Mouse (Mus musculus): ENCODE data around the gene Amh. TPM values are rescaled to one million over a fixed set of nuclear protein-coding genes. Genes with fewer than 3 reads are reported as not detected.
A peak's percentile ranks its signal among the peaks of the same experiment; 100 is the strongest.

Amh gene
- polyA plus RNA-seq, 1 experiment from 2014 or later = not detected

DNA sequence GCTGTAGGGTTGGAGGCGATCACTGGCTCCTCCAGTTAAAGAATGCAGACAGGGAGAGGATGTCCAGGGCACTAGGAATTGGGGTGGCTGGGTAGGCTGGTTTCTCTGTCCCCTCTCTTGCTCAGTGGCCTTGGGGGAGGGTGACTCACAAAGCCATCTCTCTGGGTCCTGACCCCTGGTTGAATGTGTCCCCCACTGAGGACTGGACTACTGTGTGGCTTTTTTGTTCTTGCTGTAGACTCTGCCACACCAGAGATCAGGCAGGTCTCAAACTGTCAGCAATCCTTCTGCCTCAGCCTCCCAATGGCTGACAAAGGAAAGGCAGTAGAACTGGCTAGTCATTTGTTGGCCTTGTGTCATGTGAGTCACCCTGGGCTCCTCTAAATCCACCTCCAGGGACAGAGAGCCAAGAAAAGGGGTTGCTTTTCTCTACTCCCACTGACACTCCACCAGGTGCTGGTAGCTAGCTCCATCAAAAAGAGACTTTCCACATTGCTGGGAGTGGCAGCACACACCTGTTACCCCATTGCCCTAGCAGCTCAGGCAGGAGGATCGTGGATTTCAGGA is 33.4 kb downstream of the Amh start:
- Histone ChIP-seq H3K4me2 (replicated peaks) (no peak overlapping the region), H3K9ac (replicated peaks) (no peak overlapping the region), H3K27ac (no peak overlapping the region), H3K9me3 (no peaks in the 10 kb centered on the region), H3K36me3 (no peaks in the 10 kb centered on the region), H3K4me1 (replicated peaks) (peaks cover 21% of the 10 kb centered on the region), H3K4me3 (replicated peaks) (no peak overlapping the region), H3K27me3 (peaks cover 61% of the 10 kb centered on the region)
- WGBS = 68% methylated on average over 2 of the region's 2 CpGs
- no peak for ATAC-seq

DNA sequence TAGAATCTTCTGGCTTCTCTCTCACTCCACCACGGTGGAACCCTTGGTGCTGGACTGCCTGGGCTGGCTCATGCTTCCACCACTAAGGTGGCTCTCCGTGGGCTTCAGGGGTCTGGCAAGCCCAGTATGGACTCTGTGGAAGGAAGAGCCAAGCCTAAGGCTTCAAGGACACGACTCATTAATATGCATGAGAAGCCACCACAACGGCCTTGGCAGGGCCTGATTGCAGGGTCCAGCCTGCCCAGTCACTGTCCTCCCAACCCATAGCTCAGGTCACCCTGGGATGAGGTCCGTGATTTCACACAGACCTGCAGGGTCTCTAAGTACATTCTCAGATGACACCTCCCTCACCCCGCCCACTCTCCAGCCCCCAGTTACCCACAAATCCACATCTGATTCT is 34.8 kb downstream of the Amh start:
- ATAC-seq = no peak
- whole genome bisulfite sequencing = 60% methylated on average over 6 of the region's 6 CpGs
- H3K9me3 ChIP-seq = no peaks in the 10 kb centered on the region
- H3K4me2 ChIP-seq (replicated peaks) = no peak overlapping the region
- H3K4me3 ChIP-seq (replicated peaks) = no peak overlapping the region
- H3K27me3 ChIP-seq = peaks cover 61% of the 10 kb centered on the region
- no peak overlapping the region for H3K9ac ChIP-seq (replicated peaks)
- H3K36me3 ChIP-seq = no peaks in the 10 kb centered on the region
- peaks cover 31% of the 10 kb centered on the region for H3K4me1 ChIP-seq (replicated peaks)
- no peak overlapping the region for H3K27ac ChIP-seq

DNA sequence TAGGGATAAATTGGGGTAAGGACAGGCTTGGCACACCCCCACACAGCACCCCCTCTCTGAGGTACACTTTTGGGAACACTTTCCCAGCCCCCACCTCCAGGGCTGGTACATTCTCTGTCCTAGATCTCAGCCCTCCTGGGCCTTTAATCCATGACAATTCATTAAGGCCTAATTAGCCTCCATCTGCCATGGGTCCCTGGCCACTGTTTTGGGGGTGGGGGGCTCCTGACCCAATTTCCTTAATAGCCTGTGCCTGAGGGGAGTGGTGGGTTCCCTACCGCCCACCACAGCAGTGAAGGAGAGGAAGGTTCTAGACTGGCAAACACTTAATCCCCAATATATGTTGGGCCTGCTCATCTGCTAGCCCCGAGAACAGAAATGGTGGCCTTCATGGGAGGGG is 36.6 kb downstream of the Amh start:
- peaks cover 21% of the 10 kb centered on the region for H3K4me1 ChIP-seq (replicated peaks)
- no peak for ATAC-seq
- no peak overlapping the region for H3K27ac ChIP-seq
- no peaks in the 10 kb centered on the region for H3K9me3 ChIP-seq
- H3K4me3 ChIP-seq (replicated peaks) = no peak overlapping the region
- no peak overlapping the region for H3K9ac ChIP-seq (replicated peaks)
- no peak overlapping the region for H3K4me2 ChIP-seq (replicated peaks)
- WGBS = 88% methylated on average over 2 of the region's 2 CpGs
- peaks cover 57% of the 10 kb centered on the region for H3K27me3 ChIP-seq
- H3K36me3 ChIP-seq = no peaks in the 10 kb centered on the region

DNA sequence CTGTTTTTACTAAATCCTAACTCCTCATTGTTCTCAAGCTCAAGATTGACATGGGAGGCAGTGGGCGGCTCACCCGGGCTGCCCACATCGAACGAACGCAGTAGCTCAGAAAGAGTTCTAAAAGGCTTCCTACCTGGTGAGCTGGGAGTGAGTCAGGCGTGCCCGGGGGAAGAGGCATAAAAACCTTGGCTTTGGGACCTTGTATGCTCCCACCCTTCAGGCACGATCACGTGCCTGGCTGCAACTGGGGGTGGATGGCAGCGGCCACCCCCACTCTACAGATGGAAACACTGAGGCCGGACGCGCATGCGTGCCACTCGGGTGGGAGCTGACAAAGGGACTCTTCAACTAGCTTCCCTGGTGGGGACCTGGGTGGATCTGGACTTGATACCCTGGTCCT is 37.3 kb downstream of the Amh start:
- no peak overlapping the region for H3K27ac ChIP-seq
- peaks cover 53% of the 10 kb centered on the region for H3K27me3 ChIP-seq
- no peak for ATAC-seq
- H3K4me3 ChIP-seq (replicated peaks) = no peak overlapping the region
- no peak overlapping the region for H3K9ac ChIP-seq (replicated peaks)
- no peak overlapping the region for H3K4me2 ChIP-seq (replicated peaks)
- H3K4me1 ChIP-seq (replicated peaks) = peaks cover 21% of the 10 kb centered on the region
- H3K36me3 ChIP-seq = no peaks in the 10 kb centered on the region
- WGBS = 83% methylated on average over 15 of the region's 15 CpGs
- H3K9me3 ChIP-seq = no peaks in the 10 kb centered on the region

DNA sequence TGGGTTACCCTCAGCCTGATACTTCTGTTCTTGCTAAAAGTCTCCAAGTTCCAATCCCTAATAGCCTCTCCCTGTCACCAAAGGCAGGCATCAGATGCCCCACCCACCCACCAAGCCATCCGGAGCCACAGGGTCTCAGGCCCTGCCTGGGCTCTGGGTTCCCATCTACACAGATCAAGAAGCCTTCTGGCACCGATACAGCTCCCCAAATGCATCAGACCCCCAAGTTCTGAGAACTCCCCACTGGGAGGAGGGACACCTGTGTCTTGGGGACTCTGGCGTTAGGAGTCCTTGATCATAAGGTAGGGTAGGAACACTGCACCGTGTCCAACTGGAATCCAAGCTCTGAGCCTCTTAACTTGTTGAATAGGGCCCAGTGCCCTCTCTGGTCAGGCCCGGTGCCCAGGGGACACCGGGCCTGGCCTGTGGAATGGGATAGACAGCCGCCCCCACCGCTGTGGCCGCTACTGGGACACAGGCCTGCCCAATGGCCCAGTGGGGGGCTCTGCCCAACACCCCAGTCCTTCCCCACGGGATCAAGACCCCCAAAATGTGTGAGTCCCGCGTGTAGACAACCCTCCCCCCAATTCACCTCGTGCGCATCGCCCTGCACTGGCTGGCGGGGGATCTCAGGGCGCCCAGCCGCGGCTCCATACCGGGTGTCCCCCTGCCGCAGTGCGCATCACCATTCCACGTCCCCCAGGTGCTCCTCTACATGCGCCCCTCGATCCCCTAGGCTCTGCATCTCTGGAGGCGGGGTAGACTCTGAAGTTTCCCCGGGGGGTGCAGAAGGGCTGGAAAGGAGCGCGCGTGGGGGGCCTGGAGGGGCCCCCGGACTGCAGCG is 38.3 kb downstream of the Amh start:
- Histone ChIP-seq H3K36me3 (no peaks in the 10 kb centered on the region), H3K9me3 (no peaks in the 10 kb centered on the region), H3K27ac (no peak overlapping the region), H3K4me3 (replicated peaks) (peak overlapping the region; percentile 48), H3K9ac (replicated peaks) (peak overlapping the region; percentile 74), H3K4me1 (replicated peaks) (peaks cover 19% of the 10 kb centered on the region), H3K27me3 (peaks cover 53% of the 10 kb centered on the region), H3K4me2 (replicated peaks) (peak overlapping the region; percentile 78)
- WGBS = 8% methylated on average over 32 of the region's 32 CpGs
- 0 out of 2 replicates have a peak, but pooled peaks have one; percentile 28 for ATAC-seq

DNA sequence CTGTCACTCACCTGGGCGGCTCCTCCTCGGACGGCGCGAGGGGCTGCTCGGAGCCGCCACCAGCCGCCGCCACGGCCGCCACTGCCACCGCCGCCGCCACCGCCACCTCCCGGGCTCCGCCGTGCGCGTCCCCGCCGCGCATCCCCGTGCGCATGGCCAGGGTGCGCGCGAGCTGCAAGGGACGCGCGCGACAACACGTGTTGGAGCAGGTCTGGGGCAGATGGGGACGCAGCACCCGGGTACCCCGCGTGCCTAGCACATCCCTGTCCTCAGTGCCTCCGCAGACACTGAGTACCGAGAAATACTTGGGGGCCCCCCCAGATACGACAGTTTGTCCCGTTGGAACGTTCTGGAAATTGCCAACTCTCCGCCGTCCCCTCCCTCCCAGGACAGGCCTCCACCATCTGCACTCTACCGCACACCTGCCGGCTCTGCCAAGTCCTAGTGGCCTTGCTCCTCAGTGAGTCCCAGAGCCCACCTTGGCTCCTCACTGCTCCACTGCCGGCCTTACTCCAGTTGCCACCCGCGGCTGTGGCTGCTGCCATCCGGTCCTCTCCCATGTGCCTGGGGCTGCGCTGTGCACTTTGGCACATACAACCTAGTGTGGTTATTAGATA is 39.0 kb downstream of the Amh start, which contains the start of gene Lingo3:
TSS of gene Lingo3 (minus strand) at position 109 of the 617 bp plus-strand sequence.
- H3K4me2 ChIP-seq (replicated peaks) = peak within 1 kb of the TSS; percentile 78
- no peak within 1 kb of the TSS for H3K27ac ChIP-seq
- H3K9ac ChIP-seq (replicated peaks) = peak within 1 kb of the TSS; percentile 74
- 4% methylated on average over 47 of the region's 51 CpGs for WGBS
- H3K4me3 ChIP-seq (replicated peaks) = peak within 1 kb of the TSS; percentile 48
- no peaks in the 10 kb centered on the region for H3K9me3 ChIP-seq
- peaks cover 53% of the 10 kb centered on the region for H3K27me3 ChIP-seq
- ATAC-seq = peak; percentile 37; the same call in 1 of the 2 replicates
- no peaks in the 10 kb centered on the region for H3K36me3 ChIP-seq
- peaks cover 19% of the 10 kb centered on the region for H3K4me1 ChIP-seq (replicated peaks)

DNA sequence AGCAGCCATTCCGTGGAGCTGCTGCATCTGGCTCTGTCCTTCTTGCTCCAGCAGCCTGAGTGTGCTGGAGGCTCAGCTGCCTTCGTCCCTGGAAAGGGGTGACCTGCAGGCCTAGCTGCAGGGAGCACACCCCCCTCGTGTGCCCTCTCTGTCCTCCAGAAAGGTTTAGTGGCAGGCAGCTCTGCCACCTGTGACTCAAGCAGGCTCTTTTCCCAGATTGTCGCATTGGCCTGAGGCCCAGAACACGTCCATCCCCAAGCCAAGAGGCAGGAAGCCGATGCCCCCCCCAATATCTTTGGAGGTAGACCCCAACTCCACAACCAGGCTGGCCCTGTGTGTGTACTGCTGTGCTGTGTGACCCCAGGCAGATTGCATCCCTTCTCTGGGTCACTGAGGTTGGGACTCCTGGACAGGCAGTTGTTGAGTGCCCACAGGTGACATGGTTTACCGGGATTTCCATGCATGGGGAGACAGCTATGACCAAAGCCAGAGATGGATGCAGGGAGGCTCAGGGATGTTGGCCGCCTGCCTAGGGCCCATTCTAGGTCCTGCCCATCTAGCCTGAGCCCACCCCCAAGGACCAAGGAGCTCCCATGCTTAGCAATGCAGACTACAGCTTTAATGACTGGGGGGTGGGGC is 40.1 kb downstream of the Amh start:
- H3K4me3 ChIP-seq (replicated peaks) = no peak overlapping the region
- peaks cover 3% of the 10 kb centered on the region; the same call in 1 of the 2 replicates for H3K36me3 ChIP-seq
- H3K4me2 ChIP-seq (replicated peaks) = no peak overlapping the region
- H3K9me3 ChIP-seq = no peaks in the 10 kb centered on the region
- WGBS = 66% methylated on average over 8 of the region's 8 CpGs
- no peak for ATAC-seq
- H3K9ac ChIP-seq (replicated peaks) = peak overlapping the region; percentile 74; the same call in 1 of the 2 replicates
- no peak overlapping the region for H3K27ac ChIP-seq
- H3K4me1 ChIP-seq (replicated peaks) = peaks cover 13% of the 10 kb centered on the region
- H3K27me3 ChIP-seq = peaks cover 53% of the 10 kb centered on the region

DNA sequence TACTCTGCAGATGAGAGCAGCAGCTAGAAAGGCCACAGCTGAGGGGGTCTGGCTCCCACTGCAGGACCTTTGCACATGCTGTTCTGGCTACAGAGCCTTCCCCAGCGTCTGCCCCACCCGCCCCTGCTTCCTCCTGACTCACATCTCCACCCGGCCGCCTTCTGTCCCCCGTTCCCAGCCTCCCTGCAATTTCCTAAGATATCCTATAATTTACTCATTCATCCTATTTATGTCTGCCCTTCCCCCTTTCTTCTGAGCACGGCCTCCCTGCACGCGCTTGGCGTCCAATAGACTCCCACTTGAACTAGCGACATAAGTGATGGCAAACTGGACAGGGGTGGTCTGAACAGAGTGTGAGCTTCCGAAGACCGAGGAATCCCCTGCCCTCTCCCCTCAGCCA is 40.7 kb downstream of the Amh start:
- Histone ChIP-seq H3K36me3 (peaks cover 8% of the 10 kb centered on the region; the same call in 1 of the 2 replicates), H3K4me2 (replicated peaks) (no peak overlapping the region), H3K4me1 (replicated peaks) (peaks cover 13% of the 10 kb centered on the region), H3K27ac (no peak overlapping the region), H3K27me3 (peaks cover 53% of the 10 kb centered on the region), H3K4me3 (replicated peaks) (no peak overlapping the region), H3K9ac (replicated peaks) (no peak overlapping the region), H3K9me3 (no peaks in the 10 kb centered on the region)
- no peak for ATAC-seq
- 82% methylated on average over 12 of the region's 12 CpGs for WGBS

DNA sequence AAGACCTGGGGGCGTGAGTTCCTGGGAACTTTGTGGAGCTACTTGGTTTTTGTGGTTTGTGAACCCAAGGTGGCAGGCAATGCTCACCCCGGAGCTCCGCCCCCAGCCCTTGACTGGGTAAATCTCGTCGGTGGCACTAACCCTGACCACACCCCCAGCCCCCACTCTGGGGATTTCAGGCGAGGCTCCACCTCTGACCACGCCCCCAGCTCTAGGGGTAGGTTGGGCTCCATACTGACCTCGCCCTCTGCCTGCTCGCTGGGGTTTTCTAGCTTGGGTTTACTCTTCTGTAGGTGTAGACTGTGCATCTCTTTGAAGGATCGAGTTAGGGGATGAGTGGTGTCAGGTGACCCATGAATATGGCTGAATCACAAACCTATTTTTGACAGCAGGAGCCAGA is 43.5 kb downstream of the Amh start:
- Histone ChIP-seq H3K4me3 (replicated peaks) (no peak overlapping the region), H3K4me1 (replicated peaks) (peaks cover 12% of the 10 kb centered on the region), H3K27me3 (peaks cover 28% of the 10 kb centered on the region), H3K9ac (replicated peaks) (no peak overlapping the region), H3K27ac (no peak overlapping the region), H3K36me3 (peaks cover 34% of the 10 kb centered on the region), H3K9me3 (no peaks in the 10 kb centered on the region), H3K4me2 (replicated peaks) (no peak overlapping the region)
- no peak for ATAC-seq
- WGBS = 11% methylated on average over 10 of the region's 10 CpGs

DNA sequence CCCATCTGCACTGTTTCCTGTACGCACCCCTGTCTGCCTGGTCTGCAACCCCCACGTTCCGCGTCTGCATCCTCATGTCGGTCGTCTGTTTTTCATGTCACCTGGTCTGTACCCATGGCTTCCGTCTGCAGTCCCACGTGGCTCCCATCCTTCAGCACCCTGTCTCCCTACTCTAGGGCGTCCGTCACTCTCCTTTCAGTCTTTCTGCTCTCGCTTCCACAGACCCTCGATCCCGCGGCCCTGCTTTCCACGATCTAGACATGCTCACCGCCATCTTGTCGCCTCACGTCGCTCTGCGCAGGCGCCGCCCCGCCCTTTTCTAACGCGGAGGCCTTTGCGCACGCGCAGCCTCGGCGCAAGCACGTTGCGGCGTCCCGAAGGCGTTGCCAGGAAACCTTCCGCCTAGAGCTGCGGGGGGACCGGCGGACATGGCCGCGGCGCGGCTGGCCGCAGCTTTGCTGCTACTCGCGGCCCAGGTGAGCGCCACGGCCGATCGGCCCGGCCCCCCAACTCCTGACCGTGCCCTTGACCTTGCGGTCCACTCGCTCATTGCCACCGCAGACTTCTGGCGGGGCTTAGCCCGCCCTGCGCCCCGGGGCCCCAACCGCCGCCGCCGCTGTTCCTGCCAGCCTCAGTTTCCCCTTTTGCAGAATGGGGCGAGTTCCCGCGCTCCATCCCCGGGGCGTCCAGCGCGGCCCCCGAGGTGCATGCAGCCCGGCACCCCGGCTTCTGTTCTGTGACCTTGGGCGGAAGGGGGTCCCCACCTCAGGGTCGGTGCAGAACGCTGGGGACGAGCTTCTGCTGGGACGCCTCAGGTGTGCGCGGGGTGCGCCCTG is 50.1 kb downstream of the Amh start, which contains the start of the genes Lsm7 and Sppl2b:
TSS of gene Lsm7 (minus strand) at position 297 of the 836 bp plus-strand sequence.
TSS of gene Sppl2b (plus strand) at position 363 of the 836 bp plus-strand sequence.
- H3K4me2 ChIP-seq (replicated peaks) = peak within 1 kb of the TSS; percentile 100
- H3K36me3 ChIP-seq = peaks cover 33% of the 10 kb centered on the region
- ATAC-seq = peak; percentile 83
- H3K9me3 ChIP-seq = no peaks in the 10 kb centered on the region
- H3K27me3 ChIP-seq = no peaks in the 10 kb centered on the region
- peaks cover 42% of the 10 kb centered on the region for H3K4me1 ChIP-seq (replicated peaks)
- H3K27ac ChIP-seq = peak within 1 kb of the TSS; percentile 67
- peak within 1 kb of the TSS; percentile 95 for H3K9ac ChIP-seq (replicated peaks)
- WGBS = under 1% methylated on average over 77 of the region's 81 CpGs
- peak within 1 kb of the TSS; percentile 93 for H3K4me3 ChIP-seq (replicated peaks)

DNA sequence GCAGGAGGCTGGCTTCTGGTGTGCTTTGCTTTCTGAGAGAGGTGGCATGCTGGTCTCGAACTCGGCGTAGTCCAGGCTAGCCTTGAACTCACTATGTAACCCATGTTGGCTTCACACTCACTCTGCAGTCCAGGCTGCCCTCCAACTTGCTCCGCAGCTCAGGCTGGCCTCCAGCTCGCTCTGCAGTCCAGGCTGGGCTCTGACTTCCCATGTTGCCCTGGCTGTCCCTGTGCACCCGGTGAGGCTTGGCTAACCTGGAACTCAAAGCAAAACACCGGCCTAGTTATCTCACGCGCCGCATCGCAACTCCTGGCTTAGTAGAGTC is 50.7 kb downstream of the Amh start:
- H3K36me3 ChIP-seq = peaks cover 27% of the 10 kb centered on the region
- peaks cover 42% of the 10 kb centered on the region for H3K4me1 ChIP-seq (replicated peaks)
- no peaks in the 10 kb centered on the region for H3K27me3 ChIP-seq
- H3K4me3 ChIP-seq (replicated peaks) = peak overlapping the region; percentile 93
- H3K4me2 ChIP-seq (replicated peaks) = peak overlapping the region; percentile 100
- peak overlapping the region; percentile 95 for H3K9ac ChIP-seq (replicated peaks)
- ATAC-seq = peak; percentile 5; the same call in 1 of the 2 replicates
- no peaks in the 10 kb centered on the region for H3K9me3 ChIP-seq
- 18% methylated on average over 11 of the region's 11 CpGs for WGBS
- no peak overlapping the region for H3K27ac ChIP-seq
